ENCODE assay signal across 11 mouse cellular contexts in genomic region chr19:23545604-23546003, GRCm38 (mm10).
DNase-seq lines count a peak whose midpoint lies in the region; ATAC-seq and TF ChIP-seq lines count a peak whose summit lies in the region.
"Had no signal": no experiment of that assay in that cellular context is flagged by ENCODE, and none has a peak within 500 bp of the region (broad histone marks: within the 10 kb centered on the region; RNA-seq: fewer than 3 reads in every experiment).

No protein-coding gene starts in this region.

- no peaks in the 10 kb centered on the region for H3K36me3 ChIP-seq in intestine, postnatal 0 days (ENCODE audit: control insufficient read depth, insufficient read depth)
- no peaks in the 10 kb centered on the region for H3K36me3 ChIP-seq in intestine, embryonic 16.5 days (ENCODE audit: control insufficient read depth, insufficient read depth, low read length)
- no peaks in the 10 kb centered on the region for H3K36me3 ChIP-seq in midbrain, embryonic 14.5 days (ENCODE audit: control insufficient read depth, insufficient read depth, low read length)
- H3K36me3 ChIP-seq in midbrain, embryonic 15.5 days (replicated peaks) = no peaks in the 10 kb centered on the region
- no peaks in the 10 kb centered on the region for H3K36me3 ChIP-seq in stomach, postnatal 0 days (ENCODE audit: control insufficient read depth, insufficient read depth, low read length)
- H3K36me3 ChIP-seq: midbrain, embryonic 13.5 days had no signal

- H3K4me3 ChIP-seq in intestine, postnatal 0 days (ENCODE audit: low read depth, low read length) = no peak overlapping the region
- no peak overlapping the region for H3K4me3 ChIP-seq in intestine, embryonic 16.5 days (ENCODE audit: low read length)
- no peak overlapping the region for H3K4me3 ChIP-seq in midbrain, embryonic 14.5 days (replicated peaks; ENCODE audit: low read depth, low read length)
- H3K4me3 ChIP-seq in midbrain, embryonic 15.5 days = no peak overlapping the region
- no peak overlapping the region for H3K4me3 ChIP-seq in stomach, postnatal 0 days (ENCODE audit: low read depth, low read length)
- H3K4me3 ChIP-seq: erythroblast, embryonic 14.5 days; midbrain, embryonic 13.5 days had no signal

- no peaks in the 10 kb centered on the region for H3K4me1 ChIP-seq in intestine, postnatal 0 days (replicated peaks; ENCODE audit: control insufficient read depth, insufficient read depth, low read length)
- H3K4me1 ChIP-seq in intestine, embryonic 16.5 days (ENCODE audit: control insufficient read depth, insufficient read depth, low read length) = no peaks in the 10 kb centered on the region
- no peaks in the 10 kb centered on the region for H3K4me1 ChIP-seq in midbrain, embryonic 14.5 days (ENCODE audit: control insufficient read depth, insufficient read depth, low read length)
- peaks cover 6% of the 10 kb centered on the region; the same call in 1 of the 2 replicates for H3K4me1 ChIP-seq in midbrain, embryonic 15.5 days
- no peaks in the 10 kb centered on the region for H3K4me1 ChIP-seq in stomach, postnatal 0 days (replicated peaks; ENCODE audit: control insufficient read depth, insufficient read depth)

- H3K27me3 ChIP-seq in intestine, postnatal 0 days (replicated peaks; ENCODE audit: control insufficient read depth, insufficient read depth, low read length) = no peaks in the 10 kb centered on the region
- no peaks in the 10 kb centered on the region for H3K27me3 ChIP-seq in intestine, embryonic 16.5 days (replicated peaks; ENCODE audit: control insufficient read depth, insufficient read depth, low read length)
- no peaks in the 10 kb centered on the region for H3K27me3 ChIP-seq in midbrain, embryonic 14.5 days (ENCODE audit: control insufficient read depth, insufficient read depth, low read length)
- H3K27me3 ChIP-seq in midbrain, embryonic 15.5 days (replicated peaks) = no peaks in the 10 kb centered on the region
- no peaks in the 10 kb centered on the region for H3K27me3 ChIP-seq in stomach, postnatal 0 days (ENCODE audit: control insufficient read depth, insufficient read depth, low read length)
- H3K27me3 ChIP-seq: midbrain, embryonic 13.5 days had no signal

- ATAC-seq in intestine, postnatal 0 days = no peak
- ATAC-seq in intestine, embryonic 16.5 days = no peak
- no peak for ATAC-seq in midbrain, embryonic 14.5 days (ENCODE audit: low FRiP score, low TSS enrichment)
- no peak for ATAC-seq in midbrain, embryonic 15.5 days (replicated peaks)
- ATAC-seq in stomach, postnatal 0 days (ENCODE audit: low FRiP score, low TSS enrichment) = no peak
- ATAC-seq: midbrain, embryonic 13.5 days had no signal

- H3K9ac ChIP-seq in intestine, postnatal 0 days (ENCODE audit: low read depth, low read length) = no peak overlapping the region
- H3K9ac ChIP-seq in intestine, embryonic 16.5 days (ENCODE audit: low read depth, low read length) = no peak overlapping the region
- H3K9ac ChIP-seq in midbrain, embryonic 14.5 days (replicated peaks; ENCODE audit: low read length) = no peak overlapping the region
- no peak overlapping the region for H3K9ac ChIP-seq in midbrain, embryonic 15.5 days
- no peak overlapping the region for H3K9ac ChIP-seq in stomach, postnatal 0 days (ENCODE audit: low read length)
- H3K9ac ChIP-seq: midbrain, embryonic 13.5 days had no signal

- no peak overlapping the region for H3K27ac ChIP-seq in intestine, postnatal 0 days (ENCODE audit: low read depth, low read length)
- H3K27ac ChIP-seq in intestine, embryonic 16.5 days (ENCODE audit: low read length) = no peak overlapping the region
- H3K27ac ChIP-seq in midbrain, embryonic 14.5 days (replicated peaks; ENCODE audit: low read depth, low read length) = no peak overlapping the region
- H3K27ac ChIP-seq in midbrain, embryonic 15.5 days = no peak overlapping the region
- no peak overlapping the region for H3K27ac ChIP-seq in stomach, postnatal 0 days (replicated peaks)
- H3K27ac ChIP-seq: midbrain, embryonic 13.5 days had no signal

- TF ChIP-seq EP300 in stomach, postnatal 0 days (optimal IDR thresholded peaks at IDR 0.05) = no peak

- DNase-seq in midbrain, embryonic 14.5 days = peak; percentile 46
- peak; percentile 50 for DNase-seq in adipocyte (ENCODE audit: low spot score)
- DNase-seq in stomach, postnatal 0 days (ENCODE audit: low spot score) = no peak
- DNase-seq in right cerebral cortex, postnatal 36 days (ENCODE audit: low spot score in 2 of 2) = no peak
- DNase-seq: thymus, postnatal 36 days had no signal

- H3K4me2 ChIP-seq in intestine, postnatal 0 days (replicated peaks; ENCODE audit: low read depth) = no peak overlapping the region
- H3K4me2 ChIP-seq in intestine, embryonic 16.5 days (ENCODE audit: low read depth, low read length) = no peak overlapping the region
- H3K4me2 ChIP-seq in midbrain, embryonic 14.5 days (ENCODE audit: low read length) = no peak overlapping the region
- H3K4me2 ChIP-seq in midbrain, embryonic 15.5 days = no peak overlapping the region
- no peak overlapping the region for H3K4me2 ChIP-seq in stomach, postnatal 0 days (replicated peaks; ENCODE audit: low read depth)
- H3K4me2 ChIP-seq: liver, embryonic 11.5 days; midbrain, embryonic 13.5 days had no signal

- no peaks in the 10 kb centered on the region for H3K9me3 ChIP-seq in intestine, postnatal 0 days (ENCODE audit: control insufficient read depth)
- H3K9me3 ChIP-seq in intestine, embryonic 16.5 days (ENCODE audit: control insufficient read depth, low read length) = no peaks in the 10 kb centered on the region
- no peaks in the 10 kb centered on the region for H3K9me3 ChIP-seq in midbrain, embryonic 14.5 days (ENCODE audit: control insufficient read depth, low read length)
- H3K9me3 ChIP-seq in midbrain, embryonic 15.5 days = no peaks in the 10 kb centered on the region
- no peaks in the 10 kb centered on the region for H3K9me3 ChIP-seq in stomach, postnatal 0 days (ENCODE audit: control insufficient read depth, low read length)
- H3K9me3 ChIP-seq: midbrain, embryonic 13.5 days had no signal

- TF ChIP-seq CTCF in intestine, postnatal 0 days (IDR thresholded peaks at IDR 0.05; ENCODE audit: low read depth) = peak; percentile 62
- peak; percentile 68 for TF ChIP-seq CTCF in stomach, postnatal 0 days (IDR thresholded peaks at IDR 0.05; ENCODE audit: low read depth)

Comparison
In these comparisons a context has a peak if more than half of its experiments do, and no peak if none do; other contexts are left out.
1. DNase-seq: peak in midbrain, embryonic 14.5 days (single experiment) and adipocyte (single experiment); none in stomach, postnatal 0 days (single experiment) and right cerebral cortex, postnatal 36 days (0 of 2).